10 mouse cellular contexts compared by ENCODE assay signal in the genomic region with DNA sequence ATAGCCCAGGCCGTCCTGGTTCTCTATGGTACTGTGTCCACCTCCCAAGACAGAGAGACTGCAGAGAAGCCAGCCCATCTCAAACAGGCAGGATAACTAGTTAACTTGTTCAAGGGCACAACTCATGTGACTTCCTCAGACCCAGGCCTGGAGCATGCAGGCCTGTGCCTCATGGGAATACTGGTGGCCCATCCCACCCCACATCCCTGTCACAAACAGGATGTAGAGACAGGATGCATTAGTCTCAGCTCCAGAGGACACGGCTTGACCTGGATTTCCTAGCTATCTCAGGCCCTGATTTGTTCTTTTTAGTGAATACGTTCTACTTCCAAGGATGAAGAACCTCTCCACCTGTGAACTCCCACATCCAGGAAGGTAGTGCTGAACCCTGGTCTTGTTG.
DNase-seq lines count a peak whose midpoint lies in the region; ATAC-seq lines count a peak whose summit lies in the region.
"Had no signal": no experiment of that assay in that cellular context is flagged by ENCODE, and none has a peak within 500 bp of the region (broad histone marks: within the 10 kb centered on the region; RNA-seq: fewer than 3 reads in every experiment).

No protein-coding gene starts in this region.

- 73% methylated on average over 3 of the region's 3 CpGs for WGBS in lung, embryonic 16.5 days
- WGBS in hindbrain, embryonic 13.5 days: 93% methylated on average over 3 of the region's 3 CpGs
- WGBS in hindbrain, embryonic 10.5 days: 87% methylated on average over 3 of the region's 3 CpGs

- no peaks in the 10 kb centered on the region for H3K27me3 ChIP-seq in lung, embryonic 16.5 days (ENCODE audit: control insufficient read depth, insufficient read depth, low read depth, low read length)
- no peaks in the 10 kb centered on the region for H3K27me3 ChIP-seq in hindbrain, embryonic 13.5 days
- no peaks in the 10 kb centered on the region for H3K27me3 ChIP-seq in hindbrain, embryonic 10.5 days (ENCODE audit: insufficient read depth, poor library complexity, severe bottlenecking)
- H3K27me3 ChIP-seq: neural tube, embryonic 15.5 days had no signal

- peaks cover 15% of the 10 kb centered on the region for H3K4me1 ChIP-seq in lung, embryonic 16.5 days (replicated peaks; ENCODE audit: control insufficient read depth, insufficient read depth, low read length)
- H3K4me1 ChIP-seq in hindbrain, embryonic 13.5 days (replicated peaks): peaks cover 43% of the 10 kb centered on the region
- peaks cover 42% of the 10 kb centered on the region for H3K4me1 ChIP-seq in hindbrain, embryonic 10.5 days (replicated peaks)

- no peak overlapping the region for H3K9ac ChIP-seq in lung, embryonic 16.5 days (ENCODE audit: low read length)
- no peak overlapping the region for H3K9ac ChIP-seq in hindbrain, embryonic 13.5 days
- H3K9ac ChIP-seq: neural tube, embryonic 15.5 days had no signal

- peak; percentile 77 for ATAC-seq in lung, embryonic 16.5 days (ENCODE audit: low read depth)
- ATAC-seq in hindbrain, embryonic 13.5 days (ENCODE audit: low FRiP score): no peak
- ATAC-seq: hindbrain, embryonic 16.5 days had no signal

- H3K36me3 ChIP-seq in lung, embryonic 16.5 days (ENCODE audit: control insufficient read depth, insufficient read depth, low read length): peaks cover 1% of the 10 kb centered on the region
- no peaks in the 10 kb centered on the region for H3K36me3 ChIP-seq in hindbrain, embryonic 13.5 days
- H3K36me3 ChIP-seq in hindbrain, embryonic 10.5 days: peaks cover 9% of the 10 kb centered on the region; the same call in 1 of the 2 replicates
- H3K36me3 ChIP-seq: neural tube, embryonic 15.5 days had no signal

- no peaks in the 10 kb centered on the region for H3K9me3 ChIP-seq in lung, embryonic 16.5 days (ENCODE audit: control insufficient read depth, low read length)
- H3K9me3 ChIP-seq in hindbrain, embryonic 13.5 days: no peaks in the 10 kb centered on the region
- H3K9me3 ChIP-seq in hindbrain, embryonic 10.5 days: no peaks in the 10 kb centered on the region
- H3K9me3 ChIP-seq: neural tube, embryonic 15.5 days had no signal

- no peak overlapping the region for H3K4me3 ChIP-seq in lung, embryonic 16.5 days (ENCODE audit: low read length)
- H3K4me3 ChIP-seq in hindbrain, embryonic 13.5 days: no peak overlapping the region
- H3K4me3 ChIP-seq in hindbrain, embryonic 10.5 days: no peak overlapping the region
- H3K4me3 ChIP-seq: neural tube, embryonic 15.5 days had no signal

- H3K27ac ChIP-seq in lung, embryonic 16.5 days (ENCODE audit: low read length): peak overlapping the region; percentile 71
- H3K27ac ChIP-seq in hindbrain, embryonic 13.5 days: no peak overlapping the region
- no peak overlapping the region for H3K27ac ChIP-seq in hindbrain, embryonic 10.5 days

- peak; percentile 56 for DNase-seq in adrenal gland, adult 8-10 months
- no peak for DNase-seq in adrenal gland, postnatal 4 days (ENCODE audit: low spot score in 2 of 2)
- peak; percentile 53 for DNase-seq in adrenal gland, postnatal 14 days
- peak; percentile 56 for DNase-seq in kidney, adult 18-20 months
- DNase-seq in spleen, postnatal 4 days (ENCODE audit: low spot score in 2 of 2): no peak
- DNase-seq in hindbrain, embryonic 10.5 days (ENCODE audit: low spot score): no peak

- H3K4me2 ChIP-seq in lung, embryonic 16.5 days (ENCODE audit: low read depth, low read length): no peak overlapping the region
- no peak overlapping the region for H3K4me2 ChIP-seq in hindbrain, embryonic 13.5 days
- H3K4me2 ChIP-seq: neural tube, embryonic 15.5 days had no signal

Comparison
In these comparisons a context has a peak if more than half of its experiments do, and no peak if none do; other contexts are left out.
1. DNase-seq: peak in adrenal gland, adult 8-10 months (single experiment), adrenal gland, postnatal 14 days (single experiment) and kidney, adult 18-20 months (single experiment); none in adrenal gland, postnatal 4 days (0 of 2), spleen, postnatal 4 days (0 of 2) and hindbrain, embryonic 10.5 days (single experiment).